Mouse (Mus musculus): Measurements from ENCODE around the gene Rad18. TPM values are rescaled to one million over a fixed set of nuclear protein-coding genes. Genes with fewer than 3 reads are reported as not detected.

Rad18 gene
- 40.2 and 45.3 TPM in 2 replicates for polyA plus RNA-seq (2014; fragmentation: Nextera tagmentation; extraction: Ambion mirVana)

GRCm38 (mm10) chr6:112696056-112696950 is at the start of gene Rad18:
Rad18 (minus strand) TSS chr6:112696686.
- no peaks in the 10 kb centered on the region; the same call in 1 of the 2 replicates for H3K36me3 ChIP-seq (ENCODE audit: control insufficient read depth, insufficient read depth, low read length)
- peak within 1 kb of the TSS; percentile 73 for H3K4me3 ChIP-seq (ENCODE audit: low read depth, low read length)
- ATAC-seq (ENCODE audit: insufficient number of reproducible peaks, insufficient read depth, low FRiP score, low read depth) = peak; percentile 91
- no peaks in the 10 kb centered on the region for H3K9me3 ChIP-seq (ENCODE audit: control insufficient read depth, low read depth, low read length)
- no peaks in the 10 kb centered on the region for H3K4me1 ChIP-seq (ENCODE audit: control insufficient read depth, insufficient read depth, low read length)
- no peaks in the 10 kb centered on the region for H3K27me3 ChIP-seq (ENCODE audit: control insufficient read depth, insufficient read depth, low read length)
- H3K27ac ChIP-seq (ENCODE audit: low read length) = peak within 1 kb of the TSS; percentile 36; the same call in 1 of the 2 replicates
- H3K4me2 ChIP-seq (replicated peaks; ENCODE audit: low read depth, low read length) = peak within 1 kb of the TSS; percentile 52
- H3K9ac ChIP-seq (replicated peaks; ENCODE audit: low read depth, low read length) = peak within 1 kb of the TSS; percentile 66
- WGBS = under 1% methylated on average over 76 of the region's 77 CpGs

DNA sequence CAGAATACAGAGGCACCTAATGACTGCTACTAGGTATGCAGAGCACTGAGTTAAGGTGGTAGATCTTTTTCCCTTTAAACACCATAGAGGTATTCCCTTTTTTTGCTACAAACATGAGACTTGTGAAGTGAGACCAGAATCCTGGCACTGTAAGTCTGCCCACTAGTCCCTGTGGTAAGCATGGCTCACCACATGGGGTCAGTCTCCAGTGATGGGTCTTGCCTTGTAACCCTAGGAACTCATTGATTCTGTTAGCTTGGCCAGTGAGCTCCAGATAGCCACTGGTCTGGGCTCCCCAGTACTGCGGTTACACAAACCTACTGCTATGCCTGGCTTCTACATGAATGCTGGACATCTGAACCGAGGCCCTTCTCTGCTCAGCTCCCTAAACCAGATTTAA is 45.8 kb upstream of the Rad18 start:
- Histone ChIP-seq H3K4me1 (ENCODE audit: control insufficient read depth, insufficient read depth, low read length) (no peaks in the 10 kb centered on the region), H3K36me3 (ENCODE audit: control insufficient read depth, insufficient read depth, low read length) (no peaks in the 10 kb centered on the region; the same call in 1 of the 2 replicates), H3K4me2 (replicated peaks; ENCODE audit: low read depth, low read length) (no peak overlapping the region), H3K27ac (ENCODE audit: low read length) (no peak overlapping the region), H3K4me3 (ENCODE audit: low read depth, low read length) (no peak overlapping the region), H3K9ac (replicated peaks; ENCODE audit: low read depth, low read length) (no peak overlapping the region), H3K27me3 (ENCODE audit: control insufficient read depth, insufficient read depth, low read length) (no peaks in the 10 kb centered on the region), H3K9me3 (ENCODE audit: control insufficient read depth, low read depth, low read length) (no peaks in the 10 kb centered on the region)
- 88% methylated on average over 2 of the region's 2 CpGs for WGBS
- ATAC-seq (ENCODE audit: insufficient number of reproducible peaks, insufficient read depth, low FRiP score, low read depth) = no peak

- H3K27me3 ChIP-seq (ENCODE audit: control insufficient read depth, insufficient read depth, low read length) = no peaks in the 10 kb centered on the region
- H3K9ac ChIP-seq (replicated peaks; ENCODE audit: low read depth, low read length) = no peak overlapping the region
- no peaks in the 10 kb centered on the region for H3K9me3 ChIP-seq (ENCODE audit: control insufficient read depth, low read depth, low read length)
- ATAC-seq (ENCODE audit: insufficient number of reproducible peaks, insufficient read depth, low FRiP score, low read depth) = no peak
- H3K27ac ChIP-seq (ENCODE audit: low read length) = no peak overlapping the region
- H3K36me3 ChIP-seq (ENCODE audit: control insufficient read depth, insufficient read depth, low read length) = no peaks in the 10 kb centered on the region; the same call in 1 of the 2 replicates
- no peak overlapping the region for H3K4me3 ChIP-seq (ENCODE audit: low read depth, low read length)
- no peak overlapping the region for H3K4me2 ChIP-seq (replicated peaks; ENCODE audit: low read depth, low read length)
- H3K4me1 ChIP-seq (ENCODE audit: control insufficient read depth, insufficient read depth, low read length) = no peaks in the 10 kb centered on the region
- WGBS = 93% methylated on average over 5 of the region's 5 CpGs
Observed at GRCm38 (mm10) chr6:112741766-112742165, 45.3 kb upstream of the Rad18 start.

DNA sequence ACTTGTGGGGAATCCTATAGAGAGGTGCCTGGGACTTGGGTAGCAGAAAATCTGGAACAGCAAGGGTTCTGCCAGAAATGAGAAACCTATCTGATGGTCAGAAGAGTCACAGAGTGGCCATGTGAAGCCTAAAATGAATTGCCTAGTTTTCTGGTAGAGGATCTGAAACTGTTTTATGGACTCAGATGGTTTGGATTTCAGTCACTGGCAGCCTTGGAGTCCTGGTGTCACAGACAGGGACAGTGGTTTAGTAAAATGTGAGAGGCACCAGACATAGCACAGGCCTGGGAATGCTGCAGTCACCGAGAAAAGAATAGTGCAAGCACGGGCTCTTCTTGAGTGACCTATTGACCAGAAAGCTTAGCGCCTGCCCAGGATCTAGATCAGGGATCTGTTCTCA is 43.1 kb upstream of the Rad18 start:
- no peak overlapping the region for H3K27ac ChIP-seq (ENCODE audit: low read length)
- no peaks in the 10 kb centered on the region for H3K9me3 ChIP-seq (ENCODE audit: control insufficient read depth, low read depth, low read length)
- H3K4me1 ChIP-seq (ENCODE audit: control insufficient read depth, insufficient read depth, low read length) = no peaks in the 10 kb centered on the region
- WGBS = 87% methylated on average over 3 of the region's 3 CpGs
- peaks cover 6% of the 10 kb centered on the region; the same call in 1 of the 2 replicates for H3K36me3 ChIP-seq (ENCODE audit: control insufficient read depth, insufficient read depth, low read length)
- no peaks in the 10 kb centered on the region for H3K27me3 ChIP-seq (ENCODE audit: control insufficient read depth, insufficient read depth, low read length)
- ATAC-seq (ENCODE audit: insufficient number of reproducible peaks, insufficient read depth, low FRiP score, low read depth) = no peak
- H3K4me2 ChIP-seq (replicated peaks; ENCODE audit: low read depth, low read length) = no peak overlapping the region
- H3K4me3 ChIP-seq (ENCODE audit: low read depth, low read length) = no peak overlapping the region
- no peak overlapping the region for H3K9ac ChIP-seq (replicated peaks; ENCODE audit: low read depth, low read length)

- Histone ChIP-seq H3K9ac (replicated peaks; ENCODE audit: low read depth, low read length) (no peak overlapping the region), H3K27me3 (ENCODE audit: control insufficient read depth, insufficient read depth, low read length) (no peaks in the 10 kb centered on the region), H3K9me3 (ENCODE audit: control insufficient read depth, low read depth, low read length) (no peaks in the 10 kb centered on the region), H3K36me3 (ENCODE audit: control insufficient read depth, insufficient read depth, low read length) (peaks cover 6% of the 10 kb centered on the region; the same call in 1 of the 2 replicates), H3K4me2 (replicated peaks; ENCODE audit: low read depth, low read length) (no peak overlapping the region), H3K27ac (ENCODE audit: low read length) (no peak overlapping the region), H3K4me1 (ENCODE audit: control insufficient read depth, insufficient read depth, low read length) (no peaks in the 10 kb centered on the region), H3K4me3 (ENCODE audit: low read depth, low read length) (no peak overlapping the region)
- 89% methylated on average over 6 of the region's 6 CpGs for WGBS
- no peak for ATAC-seq (ENCODE audit: insufficient number of reproducible peaks, insufficient read depth, low FRiP score, low read depth)
Observed at GRCm38 (mm10) chr6:112738924-112739323, 42.4 kb upstream of the Rad18 start.

DNA sequence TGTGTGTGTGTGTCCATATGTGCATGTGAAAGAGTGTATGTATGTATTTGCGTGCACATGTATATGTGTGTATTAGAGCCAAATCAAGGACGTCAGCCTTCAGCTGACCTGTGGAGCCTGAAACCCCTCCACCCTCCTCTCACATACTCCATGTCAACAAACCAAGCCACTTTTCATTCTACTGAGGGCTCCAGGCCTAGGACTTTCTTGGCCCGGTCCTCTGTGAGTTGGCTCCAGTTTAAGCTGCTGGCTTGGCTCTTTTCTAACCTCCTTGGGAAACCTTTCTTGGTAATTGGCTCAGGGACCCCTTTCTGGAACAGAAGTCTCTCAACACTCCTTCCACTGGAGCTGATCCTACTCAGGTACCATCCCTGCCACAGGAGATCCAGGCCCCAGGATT is 40.0 kb upstream of the Rad18 start:
- Histone ChIP-seq H3K9ac (replicated peaks; ENCODE audit: low read depth, low read length) (no peak overlapping the region), H3K27me3 (ENCODE audit: control insufficient read depth, insufficient read depth, low read length) (no peaks in the 10 kb centered on the region), H3K36me3 (ENCODE audit: control insufficient read depth, insufficient read depth, low read length) (peaks cover 6% of the 10 kb centered on the region; the same call in 1 of the 2 replicates), H3K4me2 (replicated peaks; ENCODE audit: low read depth, low read length) (no peak overlapping the region), H3K4me3 (ENCODE audit: low read depth, low read length) (no peak overlapping the region), H3K9me3 (ENCODE audit: control insufficient read depth, low read depth, low read length) (no peaks in the 10 kb centered on the region), H3K27ac (ENCODE audit: low read length) (no peak overlapping the region), H3K4me1 (ENCODE audit: control insufficient read depth, insufficient read depth, low read length) (no peaks in the 10 kb centered on the region)
- no peak for ATAC-seq (ENCODE audit: insufficient number of reproducible peaks, insufficient read depth, low FRiP score, low read depth)
- 83% methylated on average over 3 of the region's 3 CpGs for WGBS

DNA sequence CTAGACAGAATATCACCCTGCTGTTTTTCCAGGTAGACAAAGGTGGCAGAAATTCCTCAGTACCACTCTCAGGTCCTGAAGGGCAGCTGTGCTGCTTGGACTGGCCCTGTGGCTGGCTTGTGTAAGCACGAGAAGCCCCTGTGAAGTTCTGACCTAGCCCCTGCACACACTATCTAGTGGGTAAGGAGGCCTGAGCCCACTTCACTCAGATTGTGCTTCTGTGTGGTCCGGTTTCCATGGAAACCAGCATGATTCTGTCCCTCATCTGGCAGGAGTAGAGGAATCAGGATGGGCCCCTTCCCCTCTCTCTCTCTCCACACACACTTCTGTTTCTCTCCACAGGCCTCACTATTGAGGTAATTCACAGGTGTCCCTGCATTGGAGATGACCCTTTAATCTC is 38.6 kb upstream of the Rad18 start:
- H3K4me2 ChIP-seq (replicated peaks; ENCODE audit: low read depth, low read length) = no peak overlapping the region
- no peaks in the 10 kb centered on the region for H3K9me3 ChIP-seq (ENCODE audit: control insufficient read depth, low read depth, low read length)
- no peak overlapping the region for H3K4me3 ChIP-seq (ENCODE audit: low read depth, low read length)
- H3K27ac ChIP-seq (ENCODE audit: low read length) = no peak overlapping the region
- H3K4me1 ChIP-seq (ENCODE audit: control insufficient read depth, insufficient read depth, low read length) = no peaks in the 10 kb centered on the region
- no peak overlapping the region for H3K9ac ChIP-seq (replicated peaks; ENCODE audit: low read depth, low read length)
- ATAC-seq (ENCODE audit: insufficient number of reproducible peaks, insufficient read depth, low FRiP score, low read depth) = no peak
- peaks cover 6% of the 10 kb centered on the region; the same call in 1 of the 2 replicates for H3K36me3 ChIP-seq (ENCODE audit: control insufficient read depth, insufficient read depth, low read length)
- WGBS = 74% methylated on average over 2 of the region's 2 CpGs
- H3K27me3 ChIP-seq (ENCODE audit: control insufficient read depth, insufficient read depth, low read length) = no peaks in the 10 kb centered on the region

- Histone ChIP-seq H3K27ac (ENCODE audit: low read length) (no peak overlapping the region), H3K9ac (replicated peaks; ENCODE audit: low read depth, low read length) (no peak overlapping the region), H3K4me3 (ENCODE audit: low read depth, low read length) (no peak overlapping the region), H3K4me2 (replicated peaks; ENCODE audit: low read depth, low read length) (no peak overlapping the region), H3K9me3 (ENCODE audit: control insufficient read depth, low read depth, low read length) (no peaks in the 10 kb centered on the region), H3K4me1 (ENCODE audit: control insufficient read depth, insufficient read depth, low read length) (no peaks in the 10 kb centered on the region), H3K27me3 (ENCODE audit: control insufficient read depth, insufficient read depth, low read length) (no peaks in the 10 kb centered on the region), H3K36me3 (ENCODE audit: control insufficient read depth, insufficient read depth, low read length) (peaks cover 6% of the 10 kb centered on the region; the same call in 1 of the 2 replicates)
- ATAC-seq (ENCODE audit: insufficient number of reproducible peaks, insufficient read depth, low FRiP score, low read depth) = no peak
- WGBS = 52% methylated on average over 5 of the region's 5 CpGs
Observed at GRCm38 (mm10) chr6:112733942-112734341, 37.5 kb upstream of the Rad18 start.
